Mouse (Mus musculus): ENCODE measurements around the gene Ggn. TPM values are rescaled to one million over a fixed set of nuclear protein-coding genes. Genes with fewer than 3 reads are reported as not detected.
A peak's percentile ranks its signal among the peaks of the same experiment; 100 is the strongest.

Gene Ggn
- polyA plus RNA-seq, 1 experiment from 2014 or later, result 0.55 TPM

- Histone ChIP-seq H3K4me3 (no peak overlapping the region), H3K27me3 (replicated peaks; ENCODE audit: low read depth, poor library complexity, severe bottlenecking) (no peaks in the 10 kb centered on the region), H3K4me1 (peaks cover 10% of the 10 kb centered on the region), H3K36me3 (replicated peaks) (no peaks in the 10 kb centered on the region), H3K9me3 (no peaks in the 10 kb centered on the region), H3K27ac (replicated peaks) (no peak overlapping the region)
- 96% methylated on average over 4 of the region's 4 CpGs for WGBS
- DNase-seq (ENCODE audit: low spot score), result no peak
Observed at GRCm38 (mm10) chr7:29144006-29144405, 26.0 kb upstream of the Ggn start.

- 84% methylated on average over 7 of the region's 7 CpGs for WGBS
- no peaks in the 10 kb centered on the region for H3K36me3 ChIP-seq (replicated peaks)
- no peak overlapping the region for H3K27ac ChIP-seq (replicated peaks)
- H3K9me3 ChIP-seq, result no peaks in the 10 kb centered on the region
- H3K4me3 ChIP-seq, result no peak overlapping the region
- H3K4me1 ChIP-seq, result peaks cover 10% of the 10 kb centered on the region
- DNase-seq (ENCODE audit: low spot score), result no peak
- H3K27me3 ChIP-seq (replicated peaks; ENCODE audit: low read depth, poor library complexity, severe bottlenecking), result no peaks in the 10 kb centered on the region
Observed at GRCm38 (mm10) chr7:29146625-29147367, 23.2 kb upstream of the Ggn start.

GRCm38 (mm10) chr7:29148771-29149170 is 21.2 kb upstream of the Ggn start:
- no peaks in the 10 kb centered on the region for H3K9me3 ChIP-seq
- 90% methylated on average over 15 of the region's 15 CpGs for WGBS

GRCm38 (mm10) chr7:29151486-29151885 is 18.5 kb upstream of the Ggn start:
- WGBS, result 72% methylated on average over 10 of the region's 10 CpGs
- Histone ChIP-seq H3K27ac (replicated peaks) (no peak overlapping the region), H3K4me3 (no peak overlapping the region), H3K36me3 (replicated peaks) (peaks cover 6% of the 10 kb centered on the region; the same call in 1 of the 2 replicates), H3K4me1 (peaks cover 22% of the 10 kb centered on the region), H3K9me3 (no peaks in the 10 kb centered on the region), H3K27me3 (replicated peaks; ENCODE audit: low read depth, poor library complexity, severe bottlenecking) (0 out of 2 replicates have a peak, but pooled peaks cover 5% of the 10 kb centered on the region)
- no peak for DNase-seq (ENCODE audit: low spot score)

More at GRCm38 (mm10) chr7:29148771-29149170, 21.2 kb upstream of the Ggn start:
- Histone ChIP-seq H3K4me1 (peaks cover 10% of the 10 kb centered on the region), H3K27ac (replicated peaks) (no peak overlapping the region), H3K4me3 (no peak overlapping the region), H3K27me3 (replicated peaks; ENCODE audit: low read depth, poor library complexity, severe bottlenecking) (no peaks in the 10 kb centered on the region), H3K36me3 (replicated peaks) (no peaks in the 10 kb centered on the region)
- no peak for DNase-seq (ENCODE audit: low spot score)

GRCm38 (mm10) chr7:29154018-29154720 is 15.8 kb upstream of the Ggn start:
- Histone ChIP-seq H3K27me3 (replicated peaks; ENCODE audit: low read depth, poor library complexity, severe bottlenecking) (peaks cover 25% of the 10 kb centered on the region), H3K36me3 (replicated peaks) (peaks cover 6% of the 10 kb centered on the region; the same call in 1 of the 2 replicates), H3K4me1 (peaks cover 20% of the 10 kb centered on the region), H3K27ac (replicated peaks) (no peak overlapping the region), H3K9me3 (no peaks in the 10 kb centered on the region), H3K4me3 (no peak overlapping the region)
- WGBS, result 96% methylated on average over 14 of the region's 14 CpGs
- no peak for DNase-seq (ENCODE audit: low spot score)

GRCm38 (mm10) chr7:29155196-29155837 is 14.7 kb upstream of the Ggn start:
- Histone ChIP-seq H3K36me3 (replicated peaks) (peaks cover 6% of the 10 kb centered on the region; the same call in 1 of the 2 replicates), H3K27ac (replicated peaks) (peak overlapping the region; percentile 83), H3K9me3 (no peaks in the 10 kb centered on the region), H3K27me3 (replicated peaks; ENCODE audit: low read depth, poor library complexity, severe bottlenecking) (peaks cover 37% of the 10 kb centered on the region), H3K4me1 (peaks cover 21% of the 10 kb centered on the region), H3K4me3 (peak overlapping the region; percentile 74)
- 7% methylated on average over 37 of the region's 37 CpGs for WGBS
- DNase-seq (ENCODE audit: low spot score), result peak; percentile 91

GRCm38 (mm10) chr7:29155838-29156782 is 13.9 kb upstream of the Ggn start, which contains the start of gene Fam98c:
Fam98c (minus strand) TSS chr7:29156234.
- Histone ChIP-seq H3K27me3 (replicated peaks; ENCODE audit: low read depth, poor library complexity, severe bottlenecking) (peaks cover 42% of the 10 kb centered on the region), H3K9me3 (no peaks in the 10 kb centered on the region), H3K36me3 (replicated peaks) (peaks cover 11% of the 10 kb centered on the region; the same call in 1 of the 2 replicates), H3K4me1 (peaks cover 21% of the 10 kb centered on the region), H3K4me3 (peak within 1 kb of the TSS; percentile 74), H3K27ac (replicated peaks) (peak within 1 kb of the TSS; percentile 83)
- 4% methylated on average over 68 of the region's 68 CpGs for WGBS
- DNase-seq (ENCODE audit: low spot score), result peak; percentile 89

- H3K9me3 ChIP-seq, result no peaks in the 10 kb centered on the region
- H3K27ac ChIP-seq (replicated peaks), result no peak overlapping the region
- peaks cover 49% of the 10 kb centered on the region for H3K27me3 ChIP-seq (replicated peaks; ENCODE audit: low read depth, poor library complexity, severe bottlenecking)
- under 1% methylated on average over 5 of the region's 5 CpGs for WGBS
- H3K36me3 ChIP-seq (replicated peaks), result peaks cover 26% of the 10 kb centered on the region
- DNase-seq (ENCODE audit: low spot score), result no peak
- no peak overlapping the region for H3K4me3 ChIP-seq
- peaks cover 37% of the 10 kb centered on the region for H3K4me1 ChIP-seq
Observed at GRCm38 (mm10) chr7:29158264-29158663, 11.7 kb upstream of the Ggn start.

GRCm38 (mm10) chr7:29162294-29162693 is 7.7 kb upstream of the Ggn start:
- Histone ChIP-seq H3K4me3 (peak overlapping the region; percentile 16; the same call in 1 of the 2 replicates), H3K27ac (replicated peaks) (no peak overlapping the region), H3K4me1 (peaks cover 28% of the 10 kb centered on the region), H3K27me3 (replicated peaks; ENCODE audit: low read depth, poor library complexity, severe bottlenecking) (peaks cover 51% of the 10 kb centered on the region), H3K9me3 (no peaks in the 10 kb centered on the region), H3K36me3 (replicated peaks) (peaks cover 32% of the 10 kb centered on the region)
- 80% methylated on average over 5 of the region's 5 CpGs for WGBS
- no peak for DNase-seq (ENCODE audit: low spot score)

GRCm38 (mm10) chr7:29162750-29163525 is 7.1 kb upstream of the Ggn start:
- Histone ChIP-seq H3K9me3 (no peaks in the 10 kb centered on the region), H3K27me3 (replicated peaks; ENCODE audit: low read depth, poor library complexity, severe bottlenecking) (peaks cover 51% of the 10 kb centered on the region), H3K36me3 (replicated peaks) (peaks cover 32% of the 10 kb centered on the region), H3K27ac (replicated peaks) (no peak overlapping the region), H3K4me3 (peak overlapping the region; percentile 16; the same call in 1 of the 2 replicates), H3K4me1 (peaks cover 35% of the 10 kb centered on the region)
- WGBS, result 23% methylated on average over 9 of the region's 9 CpGs
- peak; percentile 72 for DNase-seq (ENCODE audit: low spot score)

- Histone ChIP-seq H3K4me1 (peaks cover 64% of the 10 kb centered on the region), H3K36me3 (replicated peaks) (peaks cover 15% of the 10 kb centered on the region), H3K27me3 (replicated peaks; ENCODE audit: low read depth, poor library complexity, severe bottlenecking) (peaks cover 48% of the 10 kb centered on the region), H3K4me3 (peak overlapping the region; percentile 84), H3K9me3 (no peaks in the 10 kb centered on the region), H3K27ac (replicated peaks) (peak overlapping the region; percentile 90; the same call in 1 of the 2 replicates)
- no peak for DNase-seq (ENCODE audit: low spot score)
- WGBS, result 9% methylated on average over 19 of the region's 19 CpGs
Observed at GRCm38 (mm10) chr7:29167656-29168055, 2.4 kb upstream of the Ggn start.
